Mouse (Mus musculus): ENCODE data around the gene Mfsd12. TPM values are rescaled to one million over a fixed set of nuclear protein-coding genes. Genes with fewer than 3 reads are reported as not detected.

The Mfsd12 gene
- total and polyA plus RNA-seq, 3 experiments: 22.5 to 29.0 TPM; not detected in 1

- Histone ChIP-seq H3K4me1 (ENCODE audit: control insufficient read depth in 1 of 2, insufficient read depth in 2 of 2, low read length in 2 of 2) (peaks cover 3 to 29% of the 10 kb centered on the region in 2 experiments; a peak in 3 of 4 replicates), H3K4me3 (ENCODE audit: control insufficient read depth in 1 of 2, insufficient read depth in 1 of 2, low read depth in 2 of 2, low read length in 2 of 2) (no peak overlapping the region), H3K79me2 (ENCODE audit: control insufficient read depth, insufficient read depth, low read length, poor library complexity) (no peaks in the 10 kb centered on the region), H3K36me3 (ENCODE audit: control insufficient read depth in 1 of 2, insufficient read depth in 2 of 2, low read length in 2 of 2) (peaks cover 0 to 16% of the 10 kb centered on the region in 2 experiments; a peak in 2 of 4 replicates), H3K27ac (ENCODE audit: control insufficient read depth, low read depth, low read length) (no peak overlapping the region), H3K9me3 (replicated peaks; ENCODE audit: insufficient read depth, low read length) (no peaks in the 10 kb centered on the region), H3K9ac (ENCODE audit: control insufficient read depth, low read depth, low read length, poor library complexity, severe bottlenecking) (no peak overlapping the region), H3K27me3 (ENCODE audit: control insufficient read depth in 1 of 2, insufficient read depth in 2 of 2, low read length in 2 of 2) (no peaks in the 10 kb centered on the region)
- peak; percentile 74 for DNase-seq (ENCODE audit: low read depth, low spot score)
- TF ChIP-seq CTCF (IDR thresholded peaks at IDR 0.05 in 2 of 3, conservative IDR thresholded peaks at IDR 0.05 in 1 of 3; ENCODE audit: control insufficient read depth in 1 of 3, insufficient read depth in 1 of 3, low read depth in 2 of 3, low read length in 3 of 3, poor library complexity in 1 of 3, severe bottlenecking in 1 of 3) (peak; percentile 76 to 91 (median 76)), SMC3 (IDR thresholded peaks at IDR 0.05; ENCODE audit: low read depth, low read length) (peak; percentile 68), SIN3A (IDR thresholded peaks at IDR 0.05; ENCODE audit: low read length) (no peak), ZKSCAN1 (IDR thresholded peaks at IDR 0.05; ENCODE audit: low read depth, low read length) (no peak), RAD21 (IDR thresholded peaks at IDR 0.05; ENCODE audit: low read depth, low read length) (peak; percentile 23)
These were observed 51.6 kb downstream of the Mfsd12 start for GRCm38 (mm10) chr10:81408871-81409291.

GRCm38 (mm10) chr10:81409330-81409729 lies 52.0 kb downstream of the Mfsd12 start:
- TF ChIP-seq CHD1 (IDR thresholded peaks at IDR 0.05; ENCODE audit: low read depth, low read length) (no peak), KAT2A (conservative IDR thresholded peaks at IDR 0.05; ENCODE audit: low read depth, low read length) (no peak), POLR2A (IDR thresholded peaks at IDR 0.05; ENCODE audit: control insufficient read depth in 1 of 2, insufficient read depth in 1 of 2, low read depth in 1 of 2, low read length in 2 of 2, poor library complexity in 1 of 2) (no peak), ZMIZ1 (IDR thresholded peaks at IDR 0.05; ENCODE audit: low read depth, low read length) (no peak), MAZ (IDR thresholded peaks at IDR 0.05; ENCODE audit: low read depth, low read length) (no peak), GABPA (IDR thresholded peaks at IDR 0.05; ENCODE audit: low read depth, low read length) (no peak), NRF1 (IDR thresholded peaks at IDR 0.05; ENCODE audit: insufficient read depth, low read depth, low read length, poor library complexity, severe bottlenecking) (no peak), HCFC1 (IDR thresholded peaks at IDR 0.05; ENCODE audit: low read depth, low read length) (no peak), E2F4 (IDR thresholded peaks at IDR 0.05; ENCODE audit: borderline replicate concordance, low read depth, low read length) (no peak), USF2 (IDR thresholded peaks at IDR 0.05; ENCODE audit: borderline replicate concordance in 1 of 2, insufficient read depth in 1 of 2, low read depth in 1 of 2, low read length in 2 of 2) (no peak), SIN3A (IDR thresholded peaks at IDR 0.05; ENCODE audit: low read length) (no peak), MYC (IDR thresholded peaks at IDR 0.05; ENCODE audit: low read depth, low read length) (no peak), TBP (IDR thresholded peaks at IDR 0.05; ENCODE audit: low read depth, low read length) (no peak), SMC3 (IDR thresholded peaks at IDR 0.05; ENCODE audit: low read depth, low read length) (no peak), MYB (IDR thresholded peaks at IDR 0.05; ENCODE audit: low read depth, low read length) (no peak)
- Histone ChIP-seq H3K9ac (ENCODE audit: control insufficient read depth, low read depth, low read length, poor library complexity, severe bottlenecking) (no peak overlapping the region), H3K4me1 (ENCODE audit: control insufficient read depth in 1 of 2, insufficient read depth in 2 of 2, low read length in 2 of 2) (peaks cover 3 to 29% of the 10 kb centered on the region in 2 experiments; a peak in 3 of 4 replicates), H3K27ac (ENCODE audit: control insufficient read depth, low read depth, low read length) (no peak overlapping the region), H3K9me3 (replicated peaks; ENCODE audit: insufficient read depth, low read length) (no peaks in the 10 kb centered on the region), H3K36me3 (ENCODE audit: control insufficient read depth in 1 of 2, insufficient read depth in 2 of 2, low read length in 2 of 2) (peaks cover 0 to 16% of the 10 kb centered on the region in 2 experiments; a peak in 2 of 4 replicates), H3K79me2 (ENCODE audit: control insufficient read depth, insufficient read depth, low read length, poor library complexity) (no peaks in the 10 kb centered on the region), H3K27me3 (ENCODE audit: control insufficient read depth in 1 of 2, insufficient read depth in 2 of 2, low read length in 2 of 2) (no peaks in the 10 kb centered on the region), H3K4me3 (ENCODE audit: control insufficient read depth in 1 of 2, insufficient read depth in 1 of 2, low read depth in 2 of 2, low read length in 2 of 2) (no peak overlapping the region)
- DNase-seq (ENCODE audit: low read depth, low spot score): no peak

Data from MEL (cell line).